Mouse (Mus musculus): ENCODE results near the gene Mrpl21. TPM values are rescaled to one million over a fixed set of nuclear protein-coding genes. Genes with fewer than 3 reads are reported as not detected.

The Mrpl21 gene
- total RNA-seq, 1 experiment: 105 TPM

DNA sequence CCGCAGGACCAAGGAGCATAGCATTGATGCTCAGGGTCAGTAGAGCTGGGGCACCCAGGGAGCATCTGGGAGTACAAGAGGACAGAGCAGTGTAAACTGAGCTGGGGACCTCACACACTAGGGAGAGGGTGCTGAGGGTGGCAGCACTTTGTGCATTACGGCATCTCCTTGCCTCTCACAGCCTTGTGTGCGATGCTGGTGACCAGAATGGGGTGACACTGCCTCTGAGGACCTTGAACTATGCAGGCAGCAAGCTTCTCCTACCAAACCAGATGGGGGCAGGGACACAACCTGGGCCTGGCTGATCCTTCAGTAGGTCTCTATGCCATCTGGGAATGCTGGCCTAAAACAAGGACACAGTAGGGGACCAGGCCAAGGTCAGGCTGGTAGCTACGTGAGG is 16.0 kb upstream of the Mrpl21 start:
- DNase-seq (ENCODE audit: low read depth, low spot score): no peak
- TF ChIP-seq CHD2 (IDR thresholded peaks at IDR 0.05; ENCODE audit: low read depth, low read length) (no peak), MAFK (IDR thresholded peaks at IDR 0.05; ENCODE audit: insufficient read depth, low read depth, low read length) (no peak), HCFC1 (IDR thresholded peaks at IDR 0.05; ENCODE audit: borderline replicate concordance, insufficient read depth, low read length) (no peak), ZNF384 (IDR thresholded peaks at IDR 0.05; ENCODE audit: low read depth, low read length) (no peak), ZC3H11A (IDR thresholded peaks at IDR 0.05; ENCODE audit: borderline replicate concordance, low read depth, low read length) (no peak)
- no peak overlapping the region for H3K9ac ChIP-seq (ENCODE audit: insufficient read depth, low read depth, low read length, poor library complexity, severe bottlenecking)
- H3K36me3 ChIP-seq (ENCODE audit: control insufficient read depth, insufficient read depth, low read length, poor library complexity, severe bottlenecking): peaks cover 59% of the 10 kb centered on the region
- in situ Hi-C loops (cut with MboI; ENCODE audit: low sequenced_read_pairs in 2 of 2, unreplicated experiment in 2 of 2): no loop called here
- no peaks in the 10 kb centered on the region for H3K9me3 ChIP-seq (ENCODE audit: control insufficient read depth, insufficient read depth, low read depth, low read length)
- no peaks in the 10 kb centered on the region for H3K4me1 ChIP-seq (ENCODE audit: control insufficient read depth in 2 of 2, insufficient read depth in 2 of 2, low read length in 2 of 2, poor library complexity in 1 of 2)
- no peak overlapping the region for H3K27ac ChIP-seq (ENCODE audit: insufficient read depth, low read depth, low read length, poor library complexity, severe bottlenecking)
- H3K4me3 ChIP-seq (ENCODE audit: insufficient read depth in 1 of 2, low read depth in 1 of 2, low read length in 2 of 2, poor library complexity in 1 of 2, severe bottlenecking in 1 of 2): no peak overlapping the region

DNA sequence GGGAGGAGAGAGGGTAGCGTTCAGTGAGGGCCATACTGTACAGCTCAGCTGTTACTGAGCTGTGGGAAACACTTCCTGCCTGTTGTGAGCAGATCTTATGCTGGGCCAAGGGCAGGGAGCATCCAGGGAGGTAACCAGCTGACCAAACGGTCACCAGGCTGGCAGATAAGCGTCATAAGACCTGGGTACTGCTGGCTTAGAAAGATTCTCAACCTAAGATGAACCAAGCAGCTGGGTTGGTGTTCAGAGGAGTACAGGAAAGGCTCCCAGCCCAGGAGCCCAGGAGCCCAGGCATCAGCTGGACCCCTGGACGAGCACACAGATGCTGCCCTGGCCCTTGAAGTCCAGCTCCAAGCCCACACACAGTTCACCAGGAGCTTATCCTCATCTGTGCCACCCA is 15.4 kb upstream of the Mrpl21 start:
- no peaks in the 10 kb centered on the region for H3K4me1 ChIP-seq (ENCODE audit: control insufficient read depth in 2 of 2, insufficient read depth in 2 of 2, low read length in 2 of 2, poor library complexity in 1 of 2)
- H3K9ac ChIP-seq (ENCODE audit: insufficient read depth, low read depth, low read length, poor library complexity, severe bottlenecking): no peak overlapping the region
- H3K9me3 ChIP-seq (ENCODE audit: control insufficient read depth, insufficient read depth, low read depth, low read length): no peaks in the 10 kb centered on the region
- in situ Hi-C loops (cut with MboI; ENCODE audit: low sequenced_read_pairs in 2 of 2, unreplicated experiment in 2 of 2): no loop called here
- H3K27ac ChIP-seq (ENCODE audit: insufficient read depth, low read depth, low read length, poor library complexity, severe bottlenecking): no peak overlapping the region
- H3K4me3 ChIP-seq (ENCODE audit: insufficient read depth in 1 of 2, low read depth in 1 of 2, low read length in 2 of 2, poor library complexity in 1 of 2, severe bottlenecking in 1 of 2): no peak overlapping the region
- peaks cover 57% of the 10 kb centered on the region for H3K36me3 ChIP-seq (ENCODE audit: control insufficient read depth, insufficient read depth, low read length, poor library complexity, severe bottlenecking)
- DNase-seq (ENCODE audit: low read depth, low spot score): no peak
- no peak for TF ChIP-seq MAFK (IDR thresholded peaks at IDR 0.05; ENCODE audit: insufficient read depth, low read depth, low read length)
- TF ChIP-seq ZC3H11A (IDR thresholded peaks at IDR 0.05; ENCODE audit: borderline replicate concordance, low read depth, low read length): no peak
- no peak for TF ChIP-seq CHD2 (IDR thresholded peaks at IDR 0.05; ENCODE audit: low read depth, low read length)
- TF ChIP-seq ZNF384 (IDR thresholded peaks at IDR 0.05; ENCODE audit: low read depth, low read length): no peak
- no peak for TF ChIP-seq HCFC1 (IDR thresholded peaks at IDR 0.05; ENCODE audit: borderline replicate concordance, insufficient read depth, low read length)

DNA sequence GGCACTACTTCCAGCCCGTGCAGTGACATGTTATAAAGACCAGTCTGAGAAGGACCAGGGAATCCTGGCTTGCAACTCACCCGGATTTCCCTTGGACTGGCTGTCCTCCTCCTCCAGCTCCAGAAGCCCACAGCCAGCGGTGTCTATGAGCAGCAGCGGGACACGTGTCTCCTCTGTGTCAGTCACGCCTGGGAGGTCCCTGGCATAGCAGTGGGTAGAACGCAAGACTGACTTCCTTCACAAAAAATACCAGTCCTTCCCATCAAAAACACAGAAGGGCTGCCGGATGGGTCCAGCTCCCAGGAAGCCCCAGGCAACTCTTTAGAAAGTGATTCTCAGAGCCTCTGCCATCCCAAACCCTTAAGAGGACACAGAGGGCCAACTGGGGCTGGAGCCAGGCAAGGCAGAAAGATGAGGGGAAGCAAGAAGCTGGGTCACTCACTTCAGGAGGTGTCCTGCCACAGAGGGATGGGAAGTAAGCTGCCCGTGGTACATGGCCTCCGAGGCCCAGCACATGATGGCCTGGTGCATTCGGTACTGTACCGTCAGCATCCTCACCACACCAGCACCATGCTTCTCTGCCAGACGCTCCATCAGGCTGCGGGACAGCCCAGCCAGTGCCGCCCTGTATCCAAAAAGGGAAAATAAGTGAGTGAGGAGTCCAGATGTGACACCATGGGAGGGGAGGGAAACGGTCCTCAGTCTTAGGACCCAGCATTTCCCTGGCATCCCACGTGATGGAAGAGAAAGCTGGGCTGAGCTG is 14.3 kb upstream of the Mrpl21 start:
- in situ Hi-C loops (cut with MboI; ENCODE audit: low sequenced_read_pairs in 2 of 2, unreplicated experiment in 2 of 2): no loop called here
- Histone ChIP-seq H3K36me3 (ENCODE audit: control insufficient read depth, insufficient read depth, low read length, poor library complexity, severe bottlenecking) (peaks cover 59% of the 10 kb centered on the region), H3K9ac (ENCODE audit: insufficient read depth, low read depth, low read length, poor library complexity, severe bottlenecking) (no peak overlapping the region), H3K4me1 (ENCODE audit: control insufficient read depth in 2 of 2, insufficient read depth in 2 of 2, low read length in 2 of 2, poor library complexity in 1 of 2) (no peaks in the 10 kb centered on the region), H3K9me3 (ENCODE audit: control insufficient read depth, insufficient read depth, low read depth, low read length) (no peaks in the 10 kb centered on the region), H3K4me3 (ENCODE audit: insufficient read depth in 1 of 2, low read depth in 1 of 2, low read length in 2 of 2, poor library complexity in 1 of 2, severe bottlenecking in 1 of 2) (no peak overlapping the region), H3K27ac (ENCODE audit: insufficient read depth, low read depth, low read length, poor library complexity, severe bottlenecking) (no peak overlapping the region)
- no peak for TF ChIP-seq HCFC1 (IDR thresholded peaks at IDR 0.05; ENCODE audit: borderline replicate concordance, insufficient read depth, low read length)
- TF ChIP-seq MAFK (IDR thresholded peaks at IDR 0.05; ENCODE audit: insufficient read depth, low read depth, low read length): no peak
- no peak for TF ChIP-seq CHD2 (IDR thresholded peaks at IDR 0.05; ENCODE audit: low read depth, low read length)
- no peak for TF ChIP-seq ZC3H11A (IDR thresholded peaks at IDR 0.05; ENCODE audit: borderline replicate concordance, low read depth, low read length)
- no peak for TF ChIP-seq ZNF384 (IDR thresholded peaks at IDR 0.05; ENCODE audit: low read depth, low read length)
- DNase-seq (ENCODE audit: low read depth, low spot score): no peak

DNA sequence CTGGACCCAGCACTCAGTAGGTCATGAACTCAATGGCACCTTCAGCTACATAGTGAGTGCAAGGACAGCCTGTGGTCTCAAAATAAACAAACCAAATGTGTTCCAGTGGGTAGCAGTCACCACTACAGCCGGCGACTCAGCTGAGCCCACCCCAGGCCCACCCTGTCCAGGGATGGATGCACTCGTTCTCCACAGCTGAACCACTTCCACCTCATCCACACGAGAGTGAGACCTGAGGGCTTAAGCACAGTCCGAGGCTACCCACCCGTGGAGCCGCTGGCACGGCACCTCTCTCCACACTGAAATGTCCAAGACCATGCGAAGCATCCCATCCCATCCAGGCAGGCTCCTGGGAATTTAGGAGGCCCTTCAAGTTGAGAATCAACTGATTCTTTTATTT is 13.4 kb upstream of the Mrpl21 start:
- no peak overlapping the region for H3K9ac ChIP-seq (ENCODE audit: insufficient read depth, low read depth, low read length, poor library complexity, severe bottlenecking)
- no peak for TF ChIP-seq ZC3H11A (IDR thresholded peaks at IDR 0.05; ENCODE audit: borderline replicate concordance, low read depth, low read length)
- no peaks in the 10 kb centered on the region for H3K9me3 ChIP-seq (ENCODE audit: control insufficient read depth, insufficient read depth, low read depth, low read length)
- H3K4me1 ChIP-seq (ENCODE audit: control insufficient read depth in 2 of 2, insufficient read depth in 2 of 2, low read length in 2 of 2, poor library complexity in 1 of 2): no peaks in the 10 kb centered on the region
- H3K36me3 ChIP-seq (ENCODE audit: control insufficient read depth, insufficient read depth, low read length, poor library complexity, severe bottlenecking): peaks cover 60% of the 10 kb centered on the region
- H3K27ac ChIP-seq (ENCODE audit: insufficient read depth, low read depth, low read length, poor library complexity, severe bottlenecking): no peak overlapping the region
- in situ Hi-C loops (cut with MboI; ENCODE audit: low sequenced_read_pairs in 2 of 2, unreplicated experiment in 2 of 2): no loop called here
- no peak for DNase-seq (ENCODE audit: low read depth, low spot score)
- H3K4me3 ChIP-seq (ENCODE audit: insufficient read depth in 1 of 2, low read depth in 1 of 2, low read length in 2 of 2, poor library complexity in 1 of 2, severe bottlenecking in 1 of 2): no peak overlapping the region

DNA sequence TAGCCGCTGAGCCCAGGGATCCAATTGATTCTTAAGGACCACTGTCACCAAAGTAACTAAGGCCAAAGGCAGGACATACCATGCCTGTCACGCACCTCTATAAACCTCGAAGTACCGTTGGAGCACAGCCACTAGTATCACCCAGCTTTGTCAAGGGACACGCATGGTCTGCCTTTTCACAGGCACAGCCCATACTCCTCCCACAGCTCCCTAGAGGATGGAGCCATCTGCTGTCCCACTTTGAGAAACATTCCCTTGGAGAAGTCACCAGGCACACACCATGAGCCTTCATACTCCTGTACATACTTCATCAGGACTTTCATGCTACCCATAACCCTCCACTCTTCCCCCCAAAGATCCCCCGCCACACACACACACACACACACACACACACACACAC is 12.9 kb upstream of the Mrpl21 start:
- no peak overlapping the region for H3K27ac ChIP-seq (ENCODE audit: insufficient read depth, low read depth, low read length, poor library complexity, severe bottlenecking)
- no peak for TF ChIP-seq ZC3H11A (IDR thresholded peaks at IDR 0.05; ENCODE audit: borderline replicate concordance, low read depth, low read length)
- no peak for TF ChIP-seq ZNF384 (IDR thresholded peaks at IDR 0.05; ENCODE audit: low read depth, low read length)
- no peak for TF ChIP-seq MAFK (IDR thresholded peaks at IDR 0.05; ENCODE audit: insufficient read depth, low read depth, low read length)
- TF ChIP-seq HCFC1 (IDR thresholded peaks at IDR 0.05; ENCODE audit: borderline replicate concordance, insufficient read depth, low read length): no peak
- TF ChIP-seq CHD2 (IDR thresholded peaks at IDR 0.05; ENCODE audit: low read depth, low read length): no peak
- no peak overlapping the region for H3K4me3 ChIP-seq (ENCODE audit: insufficient read depth in 1 of 2, low read depth in 1 of 2, low read length in 2 of 2, poor library complexity in 1 of 2, severe bottlenecking in 1 of 2)
- DNase-seq (ENCODE audit: low read depth, low spot score): no peak
- H3K4me1 ChIP-seq (ENCODE audit: control insufficient read depth in 2 of 2, insufficient read depth in 2 of 2, low read length in 2 of 2, poor library complexity in 1 of 2): 0 out of 4 replicates have a peak, but pooled peaks cover 0 to 2% of the 10 kb centered on the region in 2 experiments
- H3K9ac ChIP-seq (ENCODE audit: insufficient read depth, low read depth, low read length, poor library complexity, severe bottlenecking): no peak overlapping the region
- H3K9me3 ChIP-seq (ENCODE audit: control insufficient read depth, insufficient read depth, low read depth, low read length): no peaks in the 10 kb centered on the region
- in situ Hi-C loops (cut with MboI; ENCODE audit: low sequenced_read_pairs in 2 of 2, unreplicated experiment in 2 of 2): no loop called here
- H3K36me3 ChIP-seq (ENCODE audit: control insufficient read depth, insufficient read depth, low read length, poor library complexity, severe bottlenecking): peaks cover 56% of the 10 kb centered on the region
